Mouse (Mus musculus) lung, embryonic 16.5 days (tissue): Measurements from ENCODE around the gene St6galnac3. TPM values are rescaled to one million over a fixed set of nuclear protein-coding genes. Genes with fewer than 3 reads are reported as not detected.

Experiments
- ATAC-seq: fragments of 200-750 bp; cut with Nextera tagmentation; 2 replicates; pipeline ENCODE4 v1.8.0; 2017; ENCODE audit warnings: low read depth, mild to moderate bottlenecking, moderate library complexity
- H3K27ac ChIP-seq: fragments of 300-500 bp; sonication (generic); 2 replicates; pipeline ENCODE4 v1.5.1; 2014; ENCODE audit warnings: mild to moderate bottlenecking, control low read depth, low read length
- H3K27me3 ChIP-seq: fragments of 300-500 bp; sonication (generic); 2 replicates; pipeline ENCODE4 v1.6.1; 2014; ENCODE audit warnings: low read depth, low read length, mixed read lengths; ENCODE audit not compliant: control insufficient read depth, insufficient read depth
- H3K36me3 ChIP-seq: fragments of 300-500 bp; sonication (generic); 2 replicates; pipeline ENCODE4 v1.6.1; 2014; ENCODE audit warnings: low read length; ENCODE audit not compliant: control insufficient read depth, insufficient read depth
- H3K4me1 ChIP-seq: fragments of 300-500 bp; sonication (generic); replicated peaks from 2 replicates; pipeline ENCODE4 v1.6.1; 2014; ENCODE audit warnings: low read length, mixed read lengths; ENCODE audit not compliant: control insufficient read depth, insufficient read depth
- H3K4me2 ChIP-seq: fragments of 300-500 bp; sonication (generic); 2 replicates; pipeline ENCODE4 v1.6.1; 2014; ENCODE audit warnings: low read depth, low read length, control low read depth
- H3K4me3 ChIP-seq: fragments of 300-500 bp; sonication (generic); 2 replicates; pipeline ENCODE4 v1.5.1; 2014; ENCODE audit warnings: mild to moderate bottlenecking, low read length, control low read depth
- H3K9ac ChIP-seq: fragments of 300-500 bp; sonication (generic); 2 replicates; pipeline ENCODE4 v1.6.1; 2014; ENCODE audit warnings: low read length, control low read depth
- H3K9me3 ChIP-seq: fragments of 300-500 bp; sonication (generic); 2 replicates; pipeline ENCODE4 v1.6.1; 2016; ENCODE audit warnings: low read length; ENCODE audit not compliant: control insufficient read depth
- WGBS: fragments of 180-500 bp; shearing (Covaris S2); extraction: QIAGEN DNeasy Blood & Tissue Kit; methylation state at CpG from one replicate; pipeline ENCODE4 v1.1.7; 2014; 5-methylcytosine and 5-hydroxymethylcytosine counted together
- polyA plus RNA-seq: library from polyadenylated mRNA; unstranded; fragments of >200 nt; fragmentation: Nextera tagmentation; extraction: Ambion mirVana; gene quantifications from 2 replicates; pipeline ENCODE4 v1.2.1, GENCODE M21; 2015

St6galnac3 gene
- polyA plus RNA-seq, 1 experiment from 2014 or later = 28.4 TPM

GRCm38 (mm10) chr3:153334152-153334825 is 390.7 kb downstream of the St6galnac3 start:
- H3K27ac ChIP-seq = no peak overlapping the region
- H3K4me3 ChIP-seq = no peak overlapping the region
- H3K36me3 ChIP-seq = no peaks in the 10 kb centered on the region
- H3K9me3 ChIP-seq = no peaks in the 10 kb centered on the region
- H3K9ac ChIP-seq = no peak overlapping the region
- no peaks in the 10 kb centered on the region for H3K4me1 ChIP-seq
- 54% methylated on average over 5 of the region's 5 CpGs for WGBS
- no peak overlapping the region for H3K4me2 ChIP-seq
- no peak for ATAC-seq
- no peaks in the 10 kb centered on the region for H3K27me3 ChIP-seq

DNA sequence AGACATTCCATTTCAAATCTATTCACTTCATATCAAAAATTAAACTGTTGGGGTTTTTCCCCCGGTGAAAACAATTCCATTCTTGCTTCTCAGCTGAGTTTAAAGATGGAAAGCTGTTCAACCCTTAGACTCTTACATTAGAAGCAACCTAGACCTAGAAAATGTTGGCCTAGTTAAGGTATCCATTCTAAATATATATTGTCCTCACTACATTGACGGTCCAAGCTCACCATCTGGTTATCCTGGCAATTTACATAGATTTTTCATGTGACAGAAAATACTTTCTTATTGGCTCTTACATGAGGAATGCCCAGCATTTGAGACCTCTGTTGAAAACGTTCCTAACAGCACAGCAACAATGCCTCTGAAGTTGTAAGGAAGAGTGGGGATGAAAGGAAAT is 400.7 kb downstream of the St6galnac3 start:
- H3K4me3 ChIP-seq = no peak overlapping the region
- H3K36me3 ChIP-seq = no peaks in the 10 kb centered on the region
- no peak overlapping the region for H3K9ac ChIP-seq
- ATAC-seq = no peak
- no peak overlapping the region for H3K4me2 ChIP-seq
- H3K9me3 ChIP-seq = no peaks in the 10 kb centered on the region
- WGBS = 65% methylated on average over 3 of the region's 3 CpGs
- no peaks in the 10 kb centered on the region for H3K4me1 ChIP-seq
- no peak overlapping the region for H3K27ac ChIP-seq
- H3K27me3 ChIP-seq = no peaks in the 10 kb centered on the region

DNA sequence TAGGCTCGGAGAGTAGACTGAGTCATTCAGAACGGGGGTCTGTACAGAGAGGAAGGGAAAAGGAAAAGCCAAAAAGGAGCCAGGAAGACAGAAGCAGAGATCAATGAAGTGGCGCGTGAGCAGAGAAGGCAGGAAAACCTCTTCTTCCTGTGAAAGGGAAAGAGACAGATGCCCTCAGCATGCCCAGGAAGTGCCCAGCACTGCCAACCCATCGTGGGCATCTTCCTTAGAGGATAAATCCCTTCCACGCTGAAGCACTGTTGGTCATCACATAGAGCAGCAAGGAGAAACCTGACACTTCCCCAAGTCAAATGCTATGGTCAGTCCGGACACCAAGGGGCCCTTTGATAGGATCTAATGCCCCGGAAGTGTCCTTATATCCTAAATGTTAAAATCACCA is 401.5 kb downstream of the St6galnac3 start:
- no peak overlapping the region for H3K9ac ChIP-seq
- WGBS = 69% methylated on average over 8 of the region's 8 CpGs
- no peak overlapping the region for H3K4me3 ChIP-seq
- no peak for ATAC-seq
- H3K9me3 ChIP-seq = no peaks in the 10 kb centered on the region
- H3K4me2 ChIP-seq = no peak overlapping the region
- no peaks in the 10 kb centered on the region for H3K4me1 ChIP-seq
- H3K27me3 ChIP-seq = no peaks in the 10 kb centered on the region
- H3K27ac ChIP-seq = no peak overlapping the region
- H3K36me3 ChIP-seq = no peaks in the 10 kb centered on the region

DNA sequence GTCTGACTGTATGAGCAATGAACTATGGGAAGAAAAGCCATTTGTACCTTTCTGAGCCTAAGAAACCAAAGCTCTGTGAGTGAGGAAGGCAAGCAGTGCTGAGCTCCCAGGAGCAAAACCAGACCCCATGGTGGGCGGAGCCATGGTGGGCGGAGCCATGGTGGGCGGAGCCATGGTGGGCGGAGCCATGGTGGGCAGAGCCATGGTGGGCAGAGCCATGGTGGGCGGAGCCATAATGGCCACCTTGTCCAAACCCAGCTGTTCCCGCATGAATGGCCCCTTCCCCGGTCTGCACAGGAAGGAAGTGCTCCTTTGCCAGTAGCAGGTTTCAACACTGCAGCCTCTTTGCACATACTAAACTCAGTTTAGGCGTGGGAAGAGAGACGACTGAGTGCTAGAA is 411.4 kb downstream of the St6galnac3 start:
- Histone ChIP-seq H3K4me1 (no peaks in the 10 kb centered on the region), H3K9ac (no peak overlapping the region), H3K4me3 (no peak overlapping the region), H3K27me3 (no peaks in the 10 kb centered on the region), H3K9me3 (no peaks in the 10 kb centered on the region; the same call in 1 of the 2 replicates), H3K27ac (no peak overlapping the region), H3K36me3 (no peaks in the 10 kb centered on the region), H3K4me2 (no peak overlapping the region)
- WGBS = 74% methylated on average over 6 of the region's 9 CpGs
- ATAC-seq = no peak

- Histone ChIP-seq H3K4me2 (no peak overlapping the region), H3K27me3 (no peaks in the 10 kb centered on the region), H3K4me1 (no peaks in the 10 kb centered on the region), H3K9ac (no peak overlapping the region), H3K27ac (no peak overlapping the region), H3K9me3 (no peaks in the 10 kb centered on the region; the same call in 1 of the 2 replicates), H3K36me3 (no peaks in the 10 kb centered on the region), H3K4me3 (no peak overlapping the region)
- ATAC-seq = no peak
- 82% methylated on average over 9 of the region's 9 CpGs for WGBS
Measured at GRCm38 (mm10) chr3:153313167-153313566, 411.8 kb downstream of the St6galnac3 start.

- 92% methylated on average over 3 of the region's 3 CpGs for WGBS
- no peak overlapping the region for H3K4me2 ChIP-seq
- ATAC-seq = no peak
- H3K4me1 ChIP-seq = no peaks in the 10 kb centered on the region
- no peak overlapping the region for H3K9ac ChIP-seq
- no peak overlapping the region for H3K4me3 ChIP-seq
- H3K27me3 ChIP-seq = no peaks in the 10 kb centered on the region
- H3K27ac ChIP-seq = no peak overlapping the region
- H3K36me3 ChIP-seq = no peaks in the 10 kb centered on the region
- H3K9me3 ChIP-seq = no peaks in the 10 kb centered on the region; the same call in 1 of the 2 replicates
Measured at GRCm38 (mm10) chr3:153312006-153312405, 413.0 kb downstream of the St6galnac3 start.

DNA sequence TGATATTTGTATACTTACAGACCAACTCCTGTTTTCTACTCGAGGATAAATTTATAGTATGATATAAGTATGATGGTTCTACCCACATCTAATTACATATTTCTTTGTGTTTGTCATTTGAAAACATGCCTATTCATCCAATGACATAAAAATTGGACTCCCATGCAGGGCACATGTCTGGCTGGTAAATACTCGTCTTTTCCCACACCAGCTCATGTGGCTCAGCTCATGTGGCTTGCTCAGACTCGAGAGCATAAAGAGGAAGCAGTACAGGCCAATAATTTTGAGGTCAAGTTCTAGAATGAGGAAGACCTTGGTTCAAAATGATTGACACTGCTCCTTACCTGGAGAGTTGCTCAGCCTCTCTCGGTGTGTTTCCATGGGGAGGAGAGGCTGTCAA is 416.6 kb downstream of the St6galnac3 start:
- Histone ChIP-seq H3K4me2 (no peak overlapping the region), H3K9ac (no peak overlapping the region), H3K36me3 (no peaks in the 10 kb centered on the region), H3K4me1 (no peaks in the 10 kb centered on the region), H3K27ac (no peak overlapping the region), H3K4me3 (no peak overlapping the region), H3K9me3 (no peaks in the 10 kb centered on the region; the same call in 1 of the 2 replicates), H3K27me3 (no peaks in the 10 kb centered on the region)
- 77% methylated on average over 4 of the region's 4 CpGs for WGBS
- ATAC-seq = no peak

DNA sequence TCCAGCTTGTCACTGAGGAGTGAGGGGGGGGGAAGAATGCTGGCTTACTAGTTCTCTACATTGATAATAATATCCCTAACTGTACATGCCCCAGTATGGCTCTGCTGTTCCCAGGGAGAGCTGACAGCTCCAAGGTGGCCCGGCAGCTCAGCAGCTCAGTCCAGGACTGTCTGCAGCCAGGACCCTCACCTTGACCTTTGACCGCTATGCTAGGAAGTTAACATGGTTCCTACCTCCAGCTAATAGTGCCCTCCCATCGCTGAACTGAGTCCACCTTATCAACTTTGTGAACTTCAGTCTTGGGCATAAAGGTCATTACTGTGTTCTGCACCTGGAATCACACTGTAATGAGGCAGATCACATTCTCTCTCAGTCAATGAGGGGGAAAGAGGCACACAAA is 419.8 kb downstream of the St6galnac3 start:
- no peak for ATAC-seq
- Histone ChIP-seq H3K27ac (no peak overlapping the region), H3K4me2 (no peak overlapping the region), H3K9me3 (no peaks in the 10 kb centered on the region), H3K4me1 (no peaks in the 10 kb centered on the region), H3K4me3 (no peak overlapping the region), H3K36me3 (no peaks in the 10 kb centered on the region), H3K9ac (no peak overlapping the region), H3K27me3 (no peaks in the 10 kb centered on the region)
- 67% methylated on average over 3 of the region's 3 CpGs for WGBS

DNA sequence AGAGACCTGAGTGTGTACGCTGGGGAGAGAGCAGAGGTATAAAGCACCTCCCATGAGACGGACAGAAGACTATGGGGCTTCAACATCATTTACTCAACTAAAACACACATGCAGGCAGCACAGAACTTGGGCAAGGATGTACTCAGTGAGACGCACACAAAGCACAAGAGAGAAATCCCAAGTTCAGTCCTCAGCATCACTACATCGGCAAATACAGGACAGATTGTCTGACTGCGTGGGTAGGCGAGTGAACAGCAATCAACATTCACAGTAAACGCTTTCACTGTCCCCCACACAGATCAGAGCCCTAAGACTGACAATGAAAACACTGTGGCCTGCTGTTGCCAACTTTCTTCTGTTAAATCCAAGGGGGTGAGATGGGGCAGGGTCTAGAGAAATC is 422.6 kb downstream of the St6galnac3 start:
- 89% methylated on average over 7 of the region's 7 CpGs for WGBS
- Histone ChIP-seq H3K9ac (no peak overlapping the region), H3K9me3 (no peaks in the 10 kb centered on the region), H3K4me1 (no peaks in the 10 kb centered on the region), H3K27ac (no peak overlapping the region), H3K27me3 (no peaks in the 10 kb centered on the region), H3K36me3 (no peaks in the 10 kb centered on the region), H3K4me3 (no peak overlapping the region), H3K4me2 (no peak overlapping the region)
- ATAC-seq = no peak
